Mouse (Mus musculus): ENCODE measurements around the gene Enpp7.

Enpp7 gene

DNA sequence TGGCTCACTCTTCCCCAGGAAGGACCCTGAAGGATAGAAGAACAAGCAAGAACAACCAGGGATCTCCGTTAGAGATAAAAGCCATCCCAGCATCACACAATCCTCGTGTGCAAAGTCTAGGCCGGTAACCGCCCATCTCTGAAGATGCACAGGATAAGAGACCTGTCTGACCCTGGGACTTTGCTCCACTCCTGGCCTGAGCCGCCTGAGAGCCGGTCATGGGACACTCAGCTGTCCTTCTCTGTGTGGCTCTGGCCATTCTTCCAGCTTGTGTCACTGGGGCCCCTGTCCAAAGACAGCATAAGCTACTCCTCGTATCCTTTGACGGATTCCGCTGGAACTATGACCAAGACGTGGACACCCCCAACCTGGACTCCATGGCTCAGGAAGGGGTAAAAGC is at the start of gene Enpp7:
Gene Enpp7, plus strand, starts transcription at position 190 of the 400 bp plus-strand sequence.
- no peak for DNase-seq (ENCODE audit: extremely low spot score)

DNA sequence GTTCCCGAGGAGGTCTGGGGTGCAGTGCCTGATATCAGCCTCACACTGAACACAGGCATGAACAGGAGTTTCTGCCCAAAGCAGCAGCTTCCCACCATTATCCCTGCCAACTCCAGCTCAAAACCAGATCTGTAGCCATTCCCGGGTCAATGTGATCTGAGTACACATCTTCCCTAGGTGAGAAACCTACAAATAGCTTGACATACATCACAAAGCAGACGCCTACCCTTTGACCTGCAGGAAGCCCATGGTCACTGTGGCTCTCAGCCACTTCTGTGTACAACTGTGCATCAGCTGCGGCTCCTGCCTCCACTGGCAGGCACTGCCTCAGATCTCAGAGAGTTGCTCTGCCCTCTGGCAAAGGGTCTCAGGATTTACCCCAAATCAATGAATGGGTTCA is 48.3 kb upstream of the Enpp7 start:
- no peak for DNase-seq (ENCODE audit: extremely low spot score)

DNA sequence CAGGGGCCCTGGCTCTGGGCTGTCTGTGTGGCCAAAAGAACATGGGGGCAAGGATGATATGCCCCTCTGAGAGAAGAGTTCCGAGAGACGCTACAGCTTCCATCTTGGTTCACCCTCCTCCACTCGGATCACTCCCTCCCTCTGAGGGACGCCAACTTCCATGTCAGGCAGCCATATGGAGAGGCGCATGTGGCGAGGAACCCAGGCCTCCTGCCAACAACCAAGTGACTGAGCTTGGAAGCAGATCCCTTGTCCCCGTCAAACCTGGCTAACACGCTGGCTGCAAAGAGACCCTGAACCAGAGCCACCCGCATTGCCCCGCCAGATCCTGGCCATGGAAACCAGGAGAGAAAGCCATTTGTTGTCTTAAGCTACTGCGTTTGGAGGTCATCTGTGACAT is 47.4 kb upstream of the Enpp7 start:
- DNase-seq (ENCODE audit: extremely low spot score): no peak

DNA sequence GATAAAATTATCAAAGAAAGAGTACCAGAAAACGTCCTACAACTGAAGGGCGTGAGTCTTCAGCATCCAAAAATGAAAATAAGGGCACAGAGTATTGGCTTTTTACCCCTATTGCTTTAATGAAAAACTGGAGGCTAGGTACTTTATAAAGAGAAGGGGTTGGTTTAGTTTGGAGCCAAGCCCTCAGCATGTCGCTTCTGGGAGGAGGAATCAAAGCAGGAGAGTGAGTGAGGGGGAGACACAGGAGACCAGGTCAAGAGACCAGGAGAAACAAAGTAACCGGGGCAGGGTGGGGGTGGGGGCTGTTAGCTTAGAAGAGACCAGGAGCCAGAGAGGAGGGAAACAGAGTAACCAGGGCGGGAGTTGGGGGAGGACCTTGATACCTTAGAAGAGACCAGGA is 46.7 kb upstream of the Enpp7 start:
- DNase-seq (ENCODE audit: extremely low spot score): no peak

DNA sequence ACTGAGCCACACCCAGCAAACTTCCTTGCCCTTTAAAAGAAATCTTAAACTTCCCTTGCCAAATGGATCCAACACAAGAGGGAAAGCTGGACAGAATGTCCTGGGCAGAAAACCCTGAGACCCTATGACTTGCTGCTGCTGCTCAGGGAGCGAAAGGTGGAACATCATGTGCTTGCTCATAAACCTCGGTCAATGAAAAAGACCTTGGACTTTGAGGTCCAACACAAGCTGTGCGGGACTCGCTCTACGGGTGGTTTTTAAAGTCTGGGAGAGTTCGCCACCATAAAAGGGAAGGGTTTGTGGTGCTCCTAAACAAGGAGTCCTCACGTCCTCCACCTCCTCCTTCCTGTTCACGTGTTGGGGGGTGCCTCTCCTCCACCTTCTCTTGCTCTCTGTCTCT is 42.1 kb upstream of the Enpp7 start:
- no peak for DNase-seq (ENCODE audit: extremely low spot score)

GRCm38 (mm10) chr11:118955016-118955415 is 33.0 kb upstream of the Enpp7 start:
- no peak for DNase-seq (ENCODE audit: extremely low spot score)

GRCm38 (mm10) chr11:118957070-118957471 is 30.9 kb upstream of the Enpp7 start:
- no peak for DNase-seq (ENCODE audit: extremely low spot score)

DNA sequence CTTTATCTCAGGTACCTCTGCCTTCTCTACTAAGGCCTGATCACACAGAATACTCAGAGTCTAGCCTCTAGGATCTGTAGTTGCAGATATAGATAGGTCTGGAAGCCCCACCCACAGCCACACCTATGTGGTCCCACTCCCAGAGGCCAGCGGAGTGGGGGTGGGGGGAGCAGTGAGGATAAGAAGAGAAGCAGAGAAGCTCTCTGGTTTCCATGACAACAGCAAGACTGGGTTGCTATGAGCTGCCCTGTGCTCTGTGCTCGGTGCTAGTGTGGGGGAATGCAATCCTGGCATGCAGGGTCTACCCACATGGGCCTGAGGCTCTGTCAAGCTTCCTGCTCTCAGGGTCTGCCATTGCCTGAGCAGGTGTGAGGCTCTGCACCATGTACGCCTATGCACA is 27.3 kb upstream of the Enpp7 start:
- DNase-seq (ENCODE audit: extremely low spot score): no peak

DNA sequence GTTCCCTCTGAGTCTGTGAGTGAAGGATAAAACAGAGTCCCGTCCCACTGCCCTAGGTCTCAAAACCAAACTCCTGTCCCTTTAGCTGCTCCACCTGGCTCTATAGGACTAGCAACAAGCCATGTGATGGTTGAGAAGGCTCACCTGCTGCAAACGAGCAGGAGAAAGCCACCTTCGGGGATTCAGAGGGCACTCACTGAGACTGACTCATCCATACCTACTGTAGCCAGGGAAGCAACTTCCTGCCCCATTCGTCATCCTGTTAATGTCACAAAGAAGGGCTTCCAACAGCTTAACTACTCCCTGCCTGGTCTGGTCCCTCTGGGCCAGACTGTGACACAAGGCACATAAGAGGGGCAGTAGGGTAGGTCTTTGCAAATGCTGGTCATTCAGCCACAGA is 25.5 kb upstream of the Enpp7 start:
- DNase-seq (ENCODE audit: extremely low spot score): no peak

DNA sequence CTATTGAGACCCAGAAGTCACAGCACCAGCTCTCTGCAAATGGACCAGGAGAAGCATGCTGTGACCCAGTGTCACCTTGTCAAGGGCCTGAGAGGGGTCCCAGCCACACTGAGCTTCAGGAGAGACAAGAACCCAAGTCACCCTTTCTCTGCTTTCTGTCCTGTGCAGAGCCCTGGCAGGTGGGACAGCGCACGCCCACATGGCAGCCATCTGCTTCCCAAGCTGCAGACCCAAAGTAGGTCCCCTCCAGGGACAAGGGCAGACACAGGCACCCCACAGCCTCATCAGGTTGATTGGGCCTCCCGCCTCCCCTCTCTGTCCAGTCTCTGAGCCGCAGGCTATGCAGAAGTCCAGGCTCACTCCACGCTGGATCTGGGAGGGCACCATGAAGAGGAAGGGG is 24.1 kb upstream of the Enpp7 start:
- no peak for DNase-seq (ENCODE audit: extremely low spot score)

GRCm38 (mm10) chr11:118965078-118965477 is 22.9 kb upstream of the Enpp7 start:
- DNase-seq (ENCODE audit: extremely low spot score): no peak

GRCm38 (mm10) chr11:118971470-118972034 is 16.4 kb upstream of the Enpp7 start:
- peak; percentile 63 for DNase-seq (ENCODE audit: extremely low spot score)

DNA sequence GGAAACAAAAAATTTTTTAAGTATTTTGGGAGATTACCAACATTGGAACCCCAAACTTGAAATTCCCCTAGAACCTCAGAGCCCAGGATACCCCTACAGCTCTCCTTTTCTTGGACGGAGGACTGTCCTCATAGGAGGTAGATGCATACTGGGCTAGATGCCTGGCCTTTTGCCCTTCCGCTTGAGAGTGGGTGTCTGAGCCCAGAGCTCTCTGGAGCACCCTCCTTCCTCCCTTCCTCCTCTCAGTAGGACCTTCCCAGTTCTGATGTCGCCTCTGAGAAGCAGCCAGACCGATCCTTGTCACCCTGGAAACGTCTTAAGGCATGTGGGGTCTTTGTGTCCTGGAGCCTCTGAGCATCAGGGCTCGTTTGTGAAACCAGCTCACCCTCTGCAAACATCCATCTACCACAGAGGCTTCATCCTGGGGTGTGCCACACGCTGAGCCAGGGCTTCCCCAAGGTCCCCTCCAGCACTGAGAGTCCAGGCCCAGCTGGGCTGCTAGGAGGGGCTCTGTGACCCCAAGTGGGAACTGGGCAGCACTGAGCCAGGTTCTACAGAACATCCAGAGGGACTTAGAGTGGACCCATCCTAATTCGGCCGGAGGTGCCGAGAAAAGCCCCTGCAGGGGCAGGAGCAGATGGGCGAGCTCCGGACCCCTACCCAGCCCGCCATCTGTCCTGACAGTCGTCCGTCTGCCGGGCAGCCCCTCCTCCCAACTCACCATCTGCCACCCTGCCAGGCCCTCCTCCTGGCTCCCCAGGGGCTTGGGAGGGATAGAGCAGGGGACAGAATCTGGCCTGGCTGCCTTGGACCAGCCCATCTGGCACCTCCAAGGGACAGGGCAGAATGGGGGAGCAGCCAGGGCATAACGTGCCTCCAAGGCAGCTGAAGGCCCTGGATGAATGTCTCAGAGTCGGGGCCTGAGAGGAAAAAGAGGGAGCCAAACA is 15.3 kb upstream of the Enpp7 start:
- no peak for DNase-seq (ENCODE audit: extremely low spot score)

GRCm38 (mm10) chr11:118974340-118974739 is 13.6 kb upstream of the Enpp7 start:
- no peak for DNase-seq (ENCODE audit: extremely low spot score)

DNA sequence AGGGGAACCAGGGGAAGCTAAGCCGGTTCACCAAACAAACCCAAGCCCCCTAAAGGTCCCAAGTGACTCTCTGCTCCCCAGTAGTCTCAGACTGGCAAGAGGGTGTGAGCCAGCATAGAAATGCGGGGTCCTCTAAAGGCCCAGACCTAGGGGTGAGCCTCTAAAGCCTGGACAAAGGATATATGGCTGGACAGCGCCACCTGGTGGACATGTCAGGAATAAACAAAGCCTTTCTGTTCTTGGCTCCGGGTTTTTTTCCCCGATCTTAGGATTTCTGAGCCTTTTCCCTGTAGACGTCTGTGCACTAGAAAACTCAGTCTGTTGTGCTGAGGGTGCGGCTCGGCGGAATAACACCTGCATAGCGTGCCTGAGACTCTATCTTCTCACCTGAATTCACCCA is 12.6 kb upstream of the Enpp7 start:
- DNase-seq (ENCODE audit: extremely low spot score): peak; percentile 66

DNA sequence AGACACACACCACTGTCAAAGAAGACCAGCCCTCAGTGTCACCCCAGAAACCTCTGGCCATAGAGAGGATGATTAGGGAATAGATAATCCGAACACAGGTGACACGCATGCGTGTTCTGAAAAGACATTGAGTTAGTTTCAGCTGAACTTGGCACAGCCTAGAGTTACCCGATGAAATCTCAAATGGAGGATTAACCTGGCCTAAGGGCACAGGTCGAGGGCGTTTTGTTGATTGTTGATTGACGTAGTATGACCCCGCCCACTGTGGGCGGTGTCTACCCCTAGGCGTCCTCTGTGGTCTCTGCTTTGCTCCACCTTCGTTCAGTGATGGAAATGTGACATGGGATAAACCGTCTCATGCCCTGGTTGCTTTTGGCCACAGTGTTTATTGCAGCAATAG is 12.1 kb upstream of the Enpp7 start:
- no peak for DNase-seq (ENCODE audit: extremely low spot score)

DNA sequence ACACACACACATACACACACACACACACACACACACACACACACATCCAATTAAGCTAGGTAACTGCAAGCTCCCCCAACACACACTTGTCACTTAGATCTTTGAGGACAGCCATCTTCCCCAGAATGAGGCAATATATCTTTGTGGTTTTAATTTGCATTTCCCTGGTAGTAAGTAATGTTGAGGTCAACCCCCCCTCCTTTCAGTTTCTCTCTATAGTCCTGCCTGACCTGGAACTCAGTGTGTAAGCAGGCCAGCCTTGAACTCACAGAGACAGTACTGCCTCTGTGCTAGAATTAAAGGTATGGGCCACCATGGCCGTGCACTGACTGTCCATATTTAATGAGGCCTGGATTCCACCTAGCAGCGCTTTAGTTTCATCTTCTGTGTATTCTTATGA is 7.6 kb upstream of the Enpp7 start:
- no peak for DNase-seq (ENCODE audit: extremely low spot score)

GRCm38 (mm10) chr11:118981012-118981776 is 6.8 kb upstream of the Enpp7 start:
- no peak for DNase-seq (ENCODE audit: extremely low spot score)

- DNase-seq (ENCODE audit: extremely low spot score): no peak
Observed at GRCm38 (mm10) chr11:118982593-118983113, 5.3 kb upstream of the Enpp7 start.

DNA sequence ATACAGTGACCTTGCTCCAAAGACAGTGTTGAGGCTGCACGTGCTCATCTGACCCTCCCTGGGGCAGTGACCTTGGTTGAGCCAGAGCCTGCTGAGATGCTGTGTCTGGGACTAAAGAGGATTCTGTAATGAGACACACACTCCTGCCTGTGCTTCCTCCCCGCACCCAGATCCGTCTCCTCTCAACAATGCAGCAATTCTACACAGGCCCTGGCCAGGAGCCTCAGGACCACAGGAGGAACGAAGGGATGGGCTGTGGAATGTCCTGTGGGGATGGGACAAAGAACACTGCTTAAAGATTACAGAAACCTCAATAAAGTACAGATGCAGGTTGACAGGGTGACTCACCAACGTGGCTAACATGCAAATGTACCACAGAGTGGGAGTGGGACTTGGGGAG is 2.4 kb upstream of the Enpp7 start:
- DNase-seq (ENCODE audit: extremely low spot score): no peak

DNA sequence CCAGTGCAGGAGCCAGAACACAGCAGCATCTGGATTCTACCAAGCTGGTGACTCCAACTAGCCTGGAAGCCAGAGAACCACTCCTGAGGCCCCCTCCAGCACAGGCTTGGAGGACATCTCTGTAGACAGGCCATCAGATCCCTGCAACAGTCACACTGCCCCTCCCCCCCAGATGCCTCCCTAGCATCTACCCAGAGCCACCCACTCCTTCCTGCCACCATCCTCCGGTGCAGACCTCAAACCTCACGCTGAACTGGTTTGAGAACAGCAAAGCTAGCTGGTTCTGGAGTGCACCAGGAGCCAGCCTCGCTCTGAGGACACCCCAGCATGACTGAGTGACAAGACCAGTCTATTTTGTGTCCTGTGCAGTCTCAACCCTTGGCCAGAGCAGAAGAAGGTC is 4.8 kb downstream of the Enpp7 start:
- DNase-seq (ENCODE audit: extremely low spot score): no peak

- DNase-seq (ENCODE audit: extremely low spot score): no peak
Observed at GRCm38 (mm10) chr11:118995448-118995847, 7.5 kb downstream of the Enpp7 start.

All from embryo, embryonic 9.5 days (tissue).